Mouse (Mus musculus): Measurements from ENCODE around the gene Nipsnap1.
A peak's percentile ranks its signal among the peaks of the same experiment; 100 is the strongest.

GRCm38 (mm10) chr11:4865645-4866251 is 8.0 kb upstream of the Nipsnap1 start:
- TF ChIP-seq POLR2A (IDR thresholded peaks at IDR 0.05; ENCODE audit: extremely low read depth, insufficient read depth, low read length): no peak
- peak; percentile 45 for TF ChIP-seq CTCF (IDR thresholded peaks at IDR 0.05; ENCODE audit: low read depth, low read length)

Data from liver, adult 2 months (tissue).